Comparison of ENCODE assay signal across 16 mouse cellular contexts in genomic region chr16:95004599-95004998, GRCm38 (mm10). TPM values are rescaled to one million over a fixed set of nuclear protein-coding genes. Genes with fewer than 3 reads are reported as not detected.
A peak's percentile ranks its signal among the peaks of the same experiment; 100 is the strongest.
DNase-seq lines count a peak whose midpoint lies in the region; ATAC-seq lines count a peak whose summit lies in the region.
"Had no signal": no experiment of that assay in that cellular context is flagged by ENCODE, and none has a peak within 500 bp of the region (broad histone marks: within the 10 kb centered on the region; RNA-seq: fewer than 3 reads in every experiment).

No protein-coding gene starts in this region.

- H3K36me3 ChIP-seq in midbrain, embryonic 14.5 days (ENCODE audit: control insufficient read depth, insufficient read depth, low read length) = no peaks in the 10 kb centered on the region
- H3K36me3 ChIP-seq: hindbrain, embryonic 12.5 days had no signal

- no peaks in the 10 kb centered on the region for H3K9me3 ChIP-seq in midbrain, embryonic 14.5 days (ENCODE audit: control insufficient read depth, low read length)
- H3K9me3 ChIP-seq: hindbrain, embryonic 12.5 days had no signal

- no peak overlapping the region for H3K4me2 ChIP-seq in midbrain, embryonic 14.5 days (ENCODE audit: low read length)
- H3K4me2 ChIP-seq: hindbrain, embryonic 12.5 days had no signal

- H3K27me3 ChIP-seq in midbrain, embryonic 14.5 days (ENCODE audit: control insufficient read depth, insufficient read depth, low read length) = no peaks in the 10 kb centered on the region; the same call in 1 of the 2 replicates

- peak overlapping the region; percentile 41; the same call in 1 of the 2 replicates for H3K27ac ChIP-seq in midbrain, embryonic 14.5 days (replicated peaks; ENCODE audit: low read depth, low read length)
- H3K27ac ChIP-seq: hindbrain, embryonic 12.5 days; liver, embryonic 14.5 days had no signal

- H3K4me3 ChIP-seq in midbrain, embryonic 14.5 days (replicated peaks; ENCODE audit: low read depth, low read length) = no peak overlapping the region
- H3K4me3 ChIP-seq: hindbrain, embryonic 12.5 days had no signal

- WGBS in midbrain, embryonic 14.5 days = 26% methylated on average over 8 of the region's 8 CpGs

- peak; percentile 19 for DNase-seq in heart, postnatal 4 days
- no peak for DNase-seq in heart, postnatal 25 days (ENCODE audit: low spot score)
- peak; percentile 9 for DNase-seq in 416B (ENCODE audit: low read depth)
- DNase-seq in embryo, embryonic 10.5 days (ENCODE audit: low spot score) = peak; percentile 65
- DNase-seq in midbrain, embryonic 14.5 days = peak; percentile 44
- DNase-seq in natural killer cell, adult 2 months (ENCODE audit: low spot score in 2 of 2) = no peak
- no peak for DNase-seq in thymus, postnatal 10 days (ENCODE audit: low spot score in 2 of 2)
- DNase-seq in testis, postnatal 10 days (ENCODE audit: low spot score) = no peak
- DNase-seq: cerebellum, postnatal 36 days; kidney, postnatal 25 days had no signal

- H3K4me1 ChIP-seq in midbrain, embryonic 14.5 days (ENCODE audit: control insufficient read depth, insufficient read depth, low read length) = peaks cover 4% of the 10 kb centered on the region; the same call in 1 of the 2 replicates
- H3K4me1 ChIP-seq: hindbrain, embryonic 12.5 days had no signal

- no peak for ATAC-seq in midbrain, embryonic 14.5 days (ENCODE audit: low FRiP score, low TSS enrichment)

- intact Hi-C loops in heart, postnatal 25 days (cut with DNase I) = no loop called here

- no peak overlapping the region for H3K9ac ChIP-seq in midbrain, embryonic 14.5 days (replicated peaks; ENCODE audit: low read length)
- H3K9ac ChIP-seq: hindbrain, embryonic 12.5 days; liver, embryonic 14.5 days had no signal

RNA-seq across cellular contexts. Expression of gene Kcnj6, which starts 7.1 kb away (rescaled TPM):
- not detected for total RNA-seq in heart, postnatal 4 days (2021)
- not detected for total RNA-seq in heart, postnatal 25 days (2021)
- 3.3 and 4.6 TPM in 2 replicates for polyA plus RNA-seq in midbrain, embryonic 14.5 days (2014; fragmentation: Nextera tagmentation; extraction: Ambion mirVana)
- total RNA-seq: heart, adult 18-20 months; megakaryocyte progenitor cell, adult 5-6 weeks; neutrophil, adult 5-6 weeks had no signal
- polyA plus RNA-seq: liver, embryonic 14.5 days; small intestine, adult 2 months had no signal

Comparison
In these comparisons a context has a peak if more than half of its experiments do, and no peak if none do; other contexts are left out.
1. DNase-seq: peak in heart, postnatal 4 days (single experiment), 416B (single experiment), embryo, embryonic 10.5 days (single experiment) and midbrain, embryonic 14.5 days (single experiment); none in heart, postnatal 25 days (single experiment), natural killer cell, adult 2 months (0 of 2), thymus, postnatal 10 days (0 of 2) and testis, postnatal 10 days (single experiment).